Mouse (Mus musculus) kidney, adult 2 months (tissue): ENCODE measurements at regions not wholly inside any gene's neighbourhood (a gene's known extent, or its start where the extent isn't known, plus 50 kb on each side); places are given as distances from the start of the nearest gene placed in this dataset.

Experiments
- DNase-seq: peaks from one replicate; pipeline ENCODE4 v3.0.0; 2021
- H3K27ac ChIP-seq: fragments of 200-500 bp; 2 replicates; pipeline ENCODE4 v1.5.1; 2012; ENCODE audit warnings: low read depth, low read length, control low read depth, inconsistent platforms; ENCODE audit not compliant: insufficient read depth
- H3K27me3 ChIP-seq: fragments of 200-500 bp; replicated peaks from 2 replicates; pipeline ENCODE4 v1.6.1; 2012; ENCODE audit warnings: mild to moderate bottlenecking, moderate library complexity, low read length, inconsistent platforms; ENCODE audit not compliant: control insufficient read depth, insufficient read depth
- H3K36me3 ChIP-seq: fragments of 200-500 bp; 2 replicates; pipeline ENCODE4 v1.6.1; 2012; ENCODE audit warnings: mild to moderate bottlenecking, moderate library complexity, low read length, inconsistent platforms; ENCODE audit not compliant: control insufficient read depth, insufficient read depth
- H3K4me1 ChIP-seq: fragments of 200-500 bp; 2 replicates; pipeline ENCODE4 v1.6.1; 2011; ENCODE audit warnings: low read length; ENCODE audit not compliant: control insufficient read depth, insufficient read depth
- H3K4me3 ChIP-seq: fragments of 200-500 bp; 2 replicates; pipeline ENCODE4 v1.5.1; 2011; ENCODE audit warnings: mild to moderate bottlenecking, low read depth, low read length, control low read depth; ENCODE audit not compliant: insufficient read depth
- CTCF ChIP-seq: fragments of 200-500 bp; conservative IDR thresholded peaks from 2 replicates; pipeline ENCODE4 v1.5.1; 2011; ENCODE audit warnings: low read depth, mild to moderate bottlenecking, control low read depth, low read length, moderate library complexity, mixed read lengths; ENCODE audit not compliant: insufficient read depth, insufficient read length
- POLR2A ChIP-seq: fragments of 200-500 bp; IDR thresholded peaks from one replicate; pipeline ENCODE4 v1.6.1; 2011; ENCODE audit warnings: low read depth, low read length, control low read depth
- WGBS: fragments of 180-500 bp; shearing (Covaris S2); methylation state at CpG from one replicate; pipeline ENCODE4 v1.1.7; 2018; 5-methylcytosine and 5-hydroxymethylcytosine counted together

- no peak for DNase-seq
- no peaks in the 10 kb centered on the region for H3K36me3 ChIP-seq
- WGBS = 48% methylated on average over 4 of the region's 4 CpGs
- no peaks in the 10 kb centered on the region for H3K27me3 ChIP-seq
- H3K4me3 ChIP-seq = no peak overlapping the region
- H3K4me1 ChIP-seq = no peaks in the 10 kb centered on the region
- no peak overlapping the region for H3K27ac ChIP-seq
- TF ChIP-seq CTCF (no peak), POLR2A (no peak)
These were observed 80.7 kb upstream of the Ednra start for GRCm38 (mm10) chr8:77804956-77805355.

- no peaks in the 10 kb centered on the region for H3K4me1 ChIP-seq
- 70% methylated on average over 6 of the region's 6 CpGs for WGBS
- no peak overlapping the region for H3K27ac ChIP-seq
- TF ChIP-seq CTCF = no peak
- no peak for TF ChIP-seq POLR2A
- no peaks in the 10 kb centered on the region for H3K36me3 ChIP-seq
- no peaks in the 10 kb centered on the region for H3K27me3 ChIP-seq
- no peak for DNase-seq
- no peak overlapping the region for H3K4me3 ChIP-seq
These were observed 81.4 kb upstream of the Ednra start for GRCm38 (mm10) chr8:77805657-77806056.

GRCm38 (mm10) chr8:77814796-77815647 lies 90.8 kb upstream of the Ednra start:
- Histone ChIP-seq H3K27me3 (no peaks in the 10 kb centered on the region), H3K36me3 (no peaks in the 10 kb centered on the region), H3K4me1 (peaks cover 2% of the 10 kb centered on the region; the same call in 1 of the 2 replicates), H3K4me3 (no peak overlapping the region), H3K27ac (no peak overlapping the region)
- 25% methylated on average over 12 of the region's 12 CpGs for WGBS
- peak; percentile 34 for DNase-seq
- TF ChIP-seq POLR2A (no peak), CTCF (no peak)

- H3K4me3 ChIP-seq = no peak overlapping the region
- WGBS = 20% methylated on average over 7 of the region's 7 CpGs
- H3K4me1 ChIP-seq = peaks cover 2% of the 10 kb centered on the region; the same call in 1 of the 2 replicates
These were observed 91.3 kb upstream of the Ednra start for GRCm38 (mm10) chr8:77815648-77815971.

GRCm38 (mm10) chr8:77816217-77816616 lies 92.0 kb upstream of the Ednra start:
- H3K27me3 ChIP-seq = no peaks in the 10 kb centered on the region
- no peak overlapping the region for H3K4me3 ChIP-seq
- WGBS = 53% methylated on average over 4 of the region's 4 CpGs
- no peak for DNase-seq
- no peak for TF ChIP-seq POLR2A
- no peak for TF ChIP-seq CTCF
- peaks cover 2% of the 10 kb centered on the region; the same call in 1 of the 2 replicates for H3K4me1 ChIP-seq
- H3K27ac ChIP-seq = no peak overlapping the region
- no peaks in the 10 kb centered on the region for H3K36me3 ChIP-seq

More at GRCm38 (mm10) chr8:77815648-77815971, 91.3 kb upstream of the Ednra start:
- TF ChIP-seq POLR2A = no peak
- TF ChIP-seq CTCF = no peak
- Histone ChIP-seq H3K27ac (no peak overlapping the region), H3K36me3 (no peaks in the 10 kb centered on the region), H3K27me3 (no peaks in the 10 kb centered on the region)
- DNase-seq = no peak

- H3K27me3 ChIP-seq = no peaks in the 10 kb centered on the region
- DNase-seq = no peak
- WGBS = 55% methylated on average over 1 of the region's 1 CpGs
- H3K27ac ChIP-seq = no peak overlapping the region
- no peaks in the 10 kb centered on the region for H3K4me1 ChIP-seq
- no peaks in the 10 kb centered on the region for H3K36me3 ChIP-seq
- TF ChIP-seq POLR2A (no peak), CTCF (no peak)
- H3K4me3 ChIP-seq = no peak overlapping the region
These were observed 101.5 kb upstream of the Ednra start for GRCm38 (mm10) chr8:77825786-77826185.

- Histone ChIP-seq H3K27me3 (no peaks in the 10 kb centered on the region), H3K4me1 (no peaks in the 10 kb centered on the region), H3K36me3 (no peaks in the 10 kb centered on the region), H3K4me3 (no peak overlapping the region), H3K27ac (no peak overlapping the region)
- no peak for DNase-seq
- WGBS = 62% methylated on average over 2 of the region's 2 CpGs
- TF ChIP-seq POLR2A = no peak
- no peak for TF ChIP-seq CTCF
These were observed 102.0 kb upstream of the Ednra start for GRCm38 (mm10) chr8:77826255-77826654.

- no peaks in the 10 kb centered on the region for H3K4me1 ChIP-seq
- no peaks in the 10 kb centered on the region for H3K36me3 ChIP-seq
- no peak overlapping the region for H3K4me3 ChIP-seq
- H3K27me3 ChIP-seq = no peaks in the 10 kb centered on the region
- DNase-seq = no peak
- WGBS = 52% methylated on average over 7 of the region's 7 CpGs
- H3K27ac ChIP-seq = no peak overlapping the region
- TF ChIP-seq CTCF = no peak
These were observed 103.8 kb upstream of the Ednra start for GRCm38 (mm10) chr8:77828079-77828478.
